Mouse (Mus musculus) brain, embryonic 14.5 days (tissue): ENCODE results near the gene Babam1.

Experiments used
- CTCF ChIP-seq: fragments of 200-500 bp; IDR thresholded peaks from 2 replicates; pipeline ENCODE4 v1.5.1; 2012; ENCODE audit warnings: inconsistent platforms, mild to moderate bottlenecking, moderate library complexity, borderline replicate concordance; ENCODE audit not compliant: insufficient read depth, insufficient read length; ENCODE audit errors: extremely low read depth
- POLR2A ChIP-seq: fragments of 200-500 bp; IDR thresholded peaks from 2 replicates; pipeline ENCODE4 v1.6.1; 2012; ENCODE audit warnings: mild to moderate bottlenecking, inconsistent platforms, borderline replicate concordance; ENCODE audit not compliant: poor library complexity, insufficient read depth, insufficient read length, severe bottlenecking; ENCODE audit errors: extremely low read depth

DNA sequence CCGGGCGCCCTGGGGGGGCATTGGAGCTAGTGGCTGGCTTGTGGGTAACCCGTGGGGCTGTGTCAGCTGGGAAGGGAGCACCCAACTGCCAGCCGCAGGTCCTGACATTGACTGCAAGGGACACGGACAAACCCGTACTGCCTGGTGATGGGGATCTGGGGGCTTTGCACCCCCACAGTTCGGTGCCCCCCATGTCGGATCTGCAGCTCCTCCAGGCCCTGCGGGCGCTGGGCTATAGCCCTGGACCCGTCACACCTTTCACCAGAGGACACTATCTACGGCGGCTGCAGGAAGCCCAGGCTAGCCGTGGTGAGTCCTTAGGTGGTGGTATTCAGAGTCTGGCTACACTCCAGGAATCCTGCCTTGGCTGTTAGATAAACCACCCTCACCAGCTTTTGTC lies 10.8 kb downstream of the Babam1 start:
- TF ChIP-seq CTCF (no peak), POLR2A (no peak)
